ENCODE assay signal across 9 mouse cellular contexts in genomic region chr15:78239956-78240617, GRCm38 (mm10). TPM values are rescaled to one million over a fixed set of nuclear protein-coding genes. Genes with fewer than 3 reads are reported as not detected.
DNase-seq lines count a peak whose midpoint lies in the region.
"Had no signal": no experiment of that assay in that cellular context is flagged by ENCODE, and none has a peak within 500 bp of the region (broad histone marks: within the 10 kb centered on the region; RNA-seq: fewer than 3 reads in every experiment).

No protein-coding gene starts in this region.

- DNase-seq in adrenal gland, adult (ENCODE audit: inconsistent age in 2 of 2, low spot score in 1 of 2) = peak; percentile 18 to 59
- DNase-seq in adrenal gland, postnatal 4 days (ENCODE audit: low spot score in 2 of 2) = no peak
- DNase-seq in gastrocnemius, adult 18-20 months (ENCODE audit: low spot score) = peak; percentile 74
- DNase-seq in gastrocnemius, postnatal 36 days = no peak
- DNase-seq in gastrocnemius, postnatal 10 days = peak; percentile 34
- DNase-seq in cerebellum, adult 9-10 months = no peak
- DNase-seq in embryo, embryonic 10.5 days (ENCODE audit: low spot score) = no peak

- intact Hi-C loops in gastrocnemius, postnatal 36 days (cut with DNase I) = loop anchor here (5.0 kb wide), 1 partner anchor 38 kb away; no protein-coding TSS in a partner anchor

RNA-seq across cellular contexts. Expression of gene Ncf4, which starts 4.5 kb away (rescaled TPM):
- total RNA-seq in adrenal gland, postnatal 4 days (2021) = 1 to 10 TPM; 3.6 to 4.9 TPM
- total RNA-seq in gastrocnemius, adult 18-20 months (2021) = under 1 TPM; 0.50 to 1.00 TPM
- 1 to 10 TPM in 1 of 2 experiments, under 1 TPM in 1; 0.91 to 1.2 TPM for total RNA-seq in gastrocnemius, postnatal 36 days (2021)
- 1 to 10 TPM in 1 of 2 experiments, under 1 TPM in 1; 0.96 to 2.1 TPM for total RNA-seq in gastrocnemius, postnatal 10 days (2021)

RNA-seq across cellular contexts. Expression of gene Pvalb, which starts 33.9 kb away (rescaled TPM):
- total RNA-seq in adrenal gland, postnatal 4 days (2021) = 10 to 100 TPM in 1 of 2 experiments, 1 to 10 TPM in 1; 2.8 to 13.4 TPM
- total RNA-seq in gastrocnemius, adult 18-20 months (2021) = over 10,000 TPM; 13,440 to 14,162 TPM
- over 10,000 TPM; 16,417 to 20,637 TPM for total RNA-seq in gastrocnemius, postnatal 36 days (2021)
- over 10,000 TPM; 11,172 to 13,407 TPM for total RNA-seq in gastrocnemius, postnatal 10 days (2021)
- total RNA-seq: heart, postnatal 10 days; MEL had no signal

Comparison
In these comparisons a context has a peak if more than half of its experiments do, and no peak if none do; other contexts are left out.
1. DNase-seq: peak in adrenal gland, adult (2 of 2), gastrocnemius, adult 18-20 months (single experiment) and gastrocnemius, postnatal 10 days (single experiment); none in adrenal gland, postnatal 4 days (0 of 2), gastrocnemius, postnatal 36 days (0 of 2), cerebellum, adult 9-10 months (single experiment) and embryo, embryonic 10.5 days (single experiment).
2. RNA of gene Pvalb, which starts 33.9 kb away (total RNA-seq): 16,417 to 20,637 TPM in gastrocnemius, postnatal 36 days, 13,440 to 14,162 TPM in gastrocnemius, adult 18-20 months and 11,172 to 13,407 TPM in gastrocnemius, postnatal 10 days; 2.8 to 13.4 TPM in adrenal gland, postnatal 4 days; every median in the first group is over 100 times any median in the second.